Mouse (Mus musculus) forebrain, embryonic 14.5 days (tissue): Measurements from ENCODE around the gene 4930442H23Rik. TPM values are rescaled to one million over a fixed set of nuclear protein-coding genes. Genes with fewer than 3 reads are reported as not detected.
A peak's percentile ranks its signal among the peaks of the same experiment; 100 is the strongest.

Experiments used
- ATAC-seq: fragments of 200-750 bp; cut with Nextera tagmentation; 2 replicates; pipeline ENCODE4 v1.8.0; 2017; ENCODE audit warnings: mild to moderate bottlenecking, moderate library complexity
- DNase-seq: peaks from one replicate; pipeline ENCODE4 v3.0.0-alpha.2; 2015; ENCODE audit warnings: low spot score
- H3K27ac ChIP-seq: fragments of 300-500 bp; sonication (generic); 2 replicates; pipeline ENCODE4 v1.5.1; 2014; ENCODE audit warnings: low read depth, mild to moderate bottlenecking, control low read depth, low read length, moderate library complexity
- H3K27me3 ChIP-seq: fragments of 300-500 bp; sonication (generic); replicated peaks from 2 replicates; pipeline ENCODE4 v1.6.1; 2014; ENCODE audit warnings: low read length, control low read depth, mixed read lengths; ENCODE audit not compliant: control insufficient read depth, insufficient read depth
- H3K36me3 ChIP-seq: fragments of 300-500 bp; sonication (generic); 2 replicates; pipeline ENCODE4 v1.6.1; 2014; ENCODE audit warnings: low read length, control low read depth; ENCODE audit not compliant: control insufficient read depth, insufficient read depth
- H3K4me1 ChIP-seq: fragments of 300-500 bp; sonication (generic); 2 replicates; pipeline ENCODE4 v1.6.1; 2014; ENCODE audit warnings: antibody characterized with exemption, low read length, control low read depth; ENCODE audit not compliant: control insufficient read depth, insufficient read depth
- H3K4me2 ChIP-seq: fragments of 300-500 bp; sonication (generic); 2 replicates; pipeline ENCODE4 v1.6.1; 2014; ENCODE audit warnings: mild to moderate bottlenecking, control low read depth, low read length
- H3K4me3 ChIP-seq: fragments of 300-500 bp; sonication (generic); 2 replicates; pipeline ENCODE4 v1.5.1; 2014; ENCODE audit warnings: low read depth, low read length, control low read depth
- H3K9ac ChIP-seq: fragments of 300-500 bp; sonication (generic); 2 replicates; pipeline ENCODE4 v1.6.1; 2014; ENCODE audit warnings: mild to moderate bottlenecking, low read length, control low read depth, moderate library complexity
- H3K9me3 ChIP-seq: fragments of 300-500 bp; sonication (generic); replicated peaks from 2 replicates; pipeline ENCODE4 v1.6.1; 2016; ENCODE audit warnings: low read length, control low read depth, mixed read lengths; ENCODE audit not compliant: control insufficient read depth
- WGBS: fragments of 180-500 bp; shearing (Covaris S2); extraction: QIAGEN DNeasy Blood & Tissue Kit; methylation state at CpG from one replicate; pipeline ENCODE4 v1.1.7; 2014; 5-methylcytosine and 5-hydroxymethylcytosine counted together
- polyA plus RNA-seq: library from polyadenylated mRNA; unstranded; fragments of >200 nt; fragmentation: Nextera tagmentation; extraction: Ambion mirVana; gene quantifications from 2 replicates; pipeline ENCODE4 v1.2.1, GENCODE M21; 2014

Gene 4930442H23Rik
- polyA plus RNA-seq, 1 experiment from 2014 or later = not detected

GRCm38 (mm10) chr10:81134966-81135681 is 48.5 kb downstream of the 4930442H23Rik start, which contains the start of gene Zbtb7a:
TSS of gene Zbtb7a (plus strand) at chr10:81135220.
- Histone ChIP-seq H3K4me3 (peak within 1 kb of the TSS; percentile 82), H3K9me3 (no peaks in the 10 kb centered on the region), H3K9ac (peak within 1 kb of the TSS; percentile 94), H3K4me1 (peaks cover 13% of the 10 kb centered on the region), H3K36me3 (no peaks in the 10 kb centered on the region), H3K4me2 (peak within 1 kb of the TSS; percentile 100), H3K27me3 (peaks cover 30% of the 10 kb centered on the region), H3K27ac (peak within 1 kb of the TSS; percentile 95; the same call in 1 of the 2 replicates)
- DNase-seq = no peak
- ATAC-seq = no peak
- 3% methylated on average over 41 of the region's 41 CpGs for WGBS

GRCm38 (mm10) chr10:81134181-81134587 is 49.5 kb downstream of the 4930442H23Rik start:
- Histone ChIP-seq H3K4me1 (peaks cover 12% of the 10 kb centered on the region), H3K36me3 (no peaks in the 10 kb centered on the region), H3K4me2 (no peak overlapping the region), H3K9me3 (no peaks in the 10 kb centered on the region), H3K9ac (no peak overlapping the region), H3K4me3 (no peak overlapping the region), H3K27ac (no peak overlapping the region), H3K27me3 (peaks cover 36% of the 10 kb centered on the region)
- no peak for ATAC-seq
- DNase-seq = no peak
- WGBS = 4% methylated on average over 16 of the region's 16 CpGs

Other genes with a start within 250 kb of the 4930442H23Rik start
- 15.3 and 20.8 TPM in 2 replicates for gene Gng7, start 168.9 kb downstream of the 4930442H23Rik start, polyA plus RNA-seq
- 19.0 and 21.0 TPM in 2 replicates for gene Diras1, start 158.2 kb downstream of the 4930442H23Rik start, polyA plus RNA-seq
- 20.7 and 26.9 TPM in 2 replicates for gene Slc39a3, start 146.4 kb downstream of the 4930442H23Rik start, polyA plus RNA-seq
- 304 and 312 TPM in 2 replicates for gene Sgta, start 123.7 kb downstream of the 4930442H23Rik start, polyA plus RNA-seq
- 38.9 and 45.6 TPM in 2 replicates for gene Thop1, start 113.8 kb downstream of the 4930442H23Rik start, polyA plus RNA-seq
- gene Creb3l3, start 85.0 kb downstream of the 4930442H23Rik start, polyA plus RNA-seq = 0.14 and 0.25 TPM in 2 replicates
- gene Map2k2, start 77.9 kb downstream of the 4930442H23Rik start, polyA plus RNA-seq = 180 and 203 TPM in 2 replicates
- 6.2 and 8.2 TPM in 2 replicates for gene Zbtb7a, start 48.6 kb downstream of the 4930442H23Rik start, polyA plus RNA-seq
- gene Pias4, start 15.9 kb downstream of the 4930442H23Rik start, polyA plus RNA-seq = 44.0 and 45.5 TPM in 2 replicates
- 474 and 520 TPM in 2 replicates for gene Eef2, start 7.2 kb downstream of the 4930442H23Rik start, polyA plus RNA-seq
- gene Dapk3, start 844 bp downstream of the 4930442H23Rik start, polyA plus RNA-seq = 49.0 and 50.0 TPM in 2 replicates
- gene Nmrk2, start 18.2 kb upstream of the 4930442H23Rik start, polyA plus RNA-seq = not detected in 2 replicates
- 56.6 and 78.4 TPM in 2 replicates for gene Atcay, start 47.0 kb upstream of the 4930442H23Rik start, polyA plus RNA-seq
- 7.5 and 13.4 TPM in 2 replicates for gene Zfr2, start 49.3 kb upstream of the 4930442H23Rik start, polyA plus RNA-seq
- gene Matk, start 69.1 kb upstream of the 4930442H23Rik start, polyA plus RNA-seq = 12.3 and 17.4 TPM in 2 replicates
- 107 and 136 TPM in 2 replicates for gene Mrpl54, start 83.1 kb upstream of the 4930442H23Rik start, polyA plus RNA-seq
- gene Apba3, start 83.1 kb upstream of the 4930442H23Rik start, polyA plus RNA-seq = 30.5 and 36.8 TPM in 2 replicates
- gene Tjp3, start 107.7 kb upstream of the 4930442H23Rik start, polyA plus RNA-seq = 4.8 and 7.0 TPM in 2 replicates
- 76.4 and 114 TPM in 2 replicates for gene Pip5k1c, start 109.1 kb upstream of the 4930442H23Rik start, polyA plus RNA-seq
- gene Cactin, start 137.3 kb upstream of the 4930442H23Rik start, polyA plus RNA-seq = 16.8 and 22.2 TPM in 2 replicates
- 2.9 and 4.1 TPM in 2 replicates for gene Tbxa2r, start 144.9 kb upstream of the 4930442H23Rik start, polyA plus RNA-seq
- not detected in 2 replicates for gene Gipc3, start 159.4 kb upstream of the 4930442H23Rik start, polyA plus RNA-seq
- 42.5 and 44.4 TPM in 2 replicates for gene Hmg20b, start 166.6 kb upstream of the 4930442H23Rik start, polyA plus RNA-seq
- gene Mfsd12, start 173.6 kb upstream of the 4930442H23Rik start, polyA plus RNA-seq = 4.1 and 4.9 TPM in 2 replicates
- gene 4930404N11Rik, start 182.0 kb upstream of the 4930442H23Rik start, polyA plus RNA-seq = 0.33 TPM in 1 of 2 replicates, not detected in the other
- 101 and 109 TPM in 2 replicates for gene Fzr1, start 194.7 kb upstream of the 4930442H23Rik start, polyA plus RNA-seq
- gene Dohh, start 200.6 kb upstream of the 4930442H23Rik start, polyA plus RNA-seq = 78.7 and 78.8 TPM in 2 replicates
- gene Gm48551, start 200.6 kb upstream of the 4930442H23Rik start, polyA plus RNA-seq = 3.6 and 4.8 TPM in 2 replicates
- gene Gm48552, start 205.2 kb upstream of the 4930442H23Rik start, polyA plus RNA-seq = 0.65 and 0.69 TPM in 2 replicates
- gene Smim24, start 209.2 kb upstream of the 4930442H23Rik start, polyA plus RNA-seq = 1.5 and 2.0 TPM in 2 replicates